Mouse (Mus musculus) cortical plate, adult 2 months (tissue): ENCODE data around the gene Aldh1a1. TPM values are rescaled to one million over a fixed set of nuclear protein-coding genes. Genes with fewer than 3 reads are reported as not detected.

Experiments
- H3K27ac ChIP-seq: fragments of 200-500 bp; 2 replicates; pipeline ENCODE4 v1.5.1; 2012; ENCODE audit warnings: low read length, control low read depth, inconsistent platforms; ENCODE audit not compliant: insufficient read depth
- H3K4me1 ChIP-seq: fragments of 200-500 bp; 2 replicates; pipeline ENCODE4 v1.6.1; 2011; ENCODE audit warnings: low read length; ENCODE audit not compliant: control insufficient read depth, insufficient read depth
- H3K4me3 ChIP-seq: fragments of 200-500 bp; 2 replicates; pipeline ENCODE4 v1.5.1; 2011; ENCODE audit warnings: mild to moderate bottlenecking, low read length, control low read depth; ENCODE audit not compliant: insufficient read depth
- CTCF ChIP-seq: fragments of 200-500 bp; IDR thresholded peaks from 2 replicates; pipeline ENCODE4 v1.5.1; 2011; ENCODE audit warnings: mild to moderate bottlenecking, control low read depth, low read length; ENCODE audit not compliant: insufficient read depth; ENCODE audit errors: extremely low read depth
- POLR2A ChIP-seq: fragments of 200-500 bp; IDR thresholded peaks from 2 replicates; pipeline ENCODE4 v1.6.1; 2011; ENCODE audit warnings: mild to moderate bottlenecking, low read length, control low read depth; ENCODE audit not compliant: insufficient read depth; ENCODE audit errors: extremely low read depth
- polyA plus RNA-seq: library from polyadenylated mRNA; depleted of rRNA; stranded (reverse); fragments of >200 nt; gene quantifications from 2 replicates; pipeline ENCODE4 v1.2.3, GENCODE M21; 2012

Aldh1a1 gene
- polyA plus RNA-seq, 1 experiment, result 78.3 TPM

DNA sequence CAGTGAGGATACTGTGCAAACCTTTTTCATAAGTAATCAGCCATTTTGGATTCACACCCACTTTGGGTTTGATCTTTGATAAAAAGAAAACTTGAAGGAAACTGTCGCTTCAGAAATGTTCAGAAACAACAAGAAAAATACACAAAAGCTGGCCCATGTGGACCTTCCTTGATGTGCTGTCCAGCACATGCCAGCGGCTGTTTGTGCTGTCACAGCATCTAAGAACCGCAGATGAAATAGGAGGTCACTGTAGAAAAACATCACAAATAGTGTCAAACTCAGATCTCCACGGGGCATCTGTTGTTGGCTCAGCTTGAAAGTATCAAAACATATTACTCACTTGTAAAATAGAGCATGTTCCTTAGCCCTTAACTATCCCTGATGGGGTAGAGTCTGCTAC is 73.8 kb downstream of the Aldh1a1 start:
- TF ChIP-seq POLR2A (no peak), CTCF (no peak)

DNA sequence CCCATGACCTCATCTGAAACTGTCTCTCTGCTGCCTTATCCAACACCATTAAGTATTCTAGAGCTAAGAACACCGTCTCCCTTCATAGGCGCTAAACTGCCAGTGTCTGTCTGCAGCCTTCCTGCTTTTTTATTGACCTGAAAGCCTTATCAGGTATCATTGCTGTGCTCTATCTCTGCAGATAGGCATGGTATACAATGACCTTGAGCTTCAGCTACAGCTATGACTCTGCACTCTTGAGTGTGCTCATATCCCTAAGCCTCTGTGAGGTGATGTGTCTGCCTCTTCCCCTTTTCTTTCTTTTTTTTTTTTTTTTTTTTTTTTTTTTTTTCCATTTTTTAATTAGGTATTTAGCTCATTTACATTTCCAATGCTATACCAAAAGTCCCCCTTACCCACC is 74.5 kb downstream of the Aldh1a1 start:
- no peak overlapping the region for H3K27ac ChIP-seq
- TF ChIP-seq CTCF, result no peak
- no peak for TF ChIP-seq POLR2A
- H3K4me1 ChIP-seq, result no peaks in the 10 kb centered on the region
- no peak overlapping the region for H3K4me3 ChIP-seq

More for the DNA sequence above, 73.8 kb downstream of the Aldh1a1 start:
- Histone ChIP-seq H3K4me3 (no peak overlapping the region), H3K27ac (no peak overlapping the region), H3K4me1 (no peaks in the 10 kb centered on the region)

DNA sequence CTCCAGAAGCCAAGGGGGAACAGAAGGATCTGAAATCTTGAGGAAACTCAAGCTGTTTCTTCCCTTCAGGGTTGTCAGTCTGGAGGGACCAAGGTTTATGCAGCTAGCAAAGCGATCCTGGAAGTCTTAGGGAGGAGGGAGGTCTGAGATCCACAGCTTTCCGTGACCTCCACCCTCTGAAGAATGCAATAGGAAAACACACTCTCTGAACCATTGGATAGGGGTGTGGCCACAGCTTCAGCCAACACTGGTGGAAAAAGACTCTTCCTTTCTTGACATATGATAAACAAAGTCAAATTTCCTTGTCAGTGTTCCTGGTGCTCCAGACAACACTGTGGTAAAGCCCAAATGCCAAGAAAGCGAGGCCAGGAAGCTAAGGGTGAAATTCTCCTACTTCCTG is 84.5 kb downstream of the Aldh1a1 start:
- no peak overlapping the region for H3K27ac ChIP-seq
- H3K4me3 ChIP-seq, result no peak overlapping the region
- TF ChIP-seq CTCF, result no peak
- TF ChIP-seq POLR2A, result no peak
- no peaks in the 10 kb centered on the region; the same call in 1 of the 2 replicates for H3K4me1 ChIP-seq

DNA sequence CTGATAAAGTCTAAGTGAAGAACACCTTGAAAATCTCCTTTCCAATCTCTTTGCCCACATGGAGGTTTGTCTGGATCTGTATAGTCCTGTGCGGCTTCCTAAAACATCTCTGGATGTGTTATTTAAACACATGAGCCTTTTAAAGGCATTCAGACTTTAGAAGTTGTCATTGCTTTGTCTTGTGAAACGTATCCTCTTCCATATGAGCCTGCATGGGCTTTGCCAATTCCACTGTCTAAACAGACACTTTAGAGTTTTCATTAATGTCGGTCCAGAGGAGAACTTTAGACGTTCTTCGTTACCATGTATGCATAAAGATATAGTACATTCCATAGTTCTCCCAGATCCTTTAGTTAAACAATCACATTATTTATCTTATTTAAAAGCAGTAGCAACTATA is 84.9 kb downstream of the Aldh1a1 start:
- TF ChIP-seq CTCF (no peak), POLR2A (no peak)
- no peak overlapping the region for H3K27ac ChIP-seq

DNA sequence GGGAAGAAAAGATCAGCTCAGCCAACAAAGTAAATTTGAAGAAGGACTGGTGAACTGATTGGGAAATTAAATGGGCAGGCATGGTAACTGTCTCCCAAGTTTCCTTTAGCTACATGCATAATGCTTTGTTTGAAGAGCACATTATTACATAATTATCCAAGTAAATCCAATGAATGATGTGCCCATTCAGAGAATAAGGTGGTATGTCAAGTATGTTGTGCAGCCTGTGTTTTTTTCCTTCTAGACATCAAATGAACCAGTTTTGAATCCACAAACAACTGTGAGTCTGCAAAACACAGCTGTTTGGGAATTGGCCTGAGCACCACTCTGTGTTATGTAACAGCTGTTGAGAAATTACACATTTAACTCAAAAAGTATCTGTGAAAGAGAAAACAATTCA is 107.4 kb downstream of the Aldh1a1 start:
- no peak overlapping the region for H3K27ac ChIP-seq
- H3K4me3 ChIP-seq, result no peak overlapping the region
- TF ChIP-seq POLR2A, result no peak
- TF ChIP-seq CTCF, result no peak
- no peaks in the 10 kb centered on the region; the same call in 1 of the 2 replicates for H3K4me1 ChIP-seq

More for the DNA sequence above, 84.9 kb downstream of the Aldh1a1 start:
- Histone ChIP-seq H3K4me3 (no peak overlapping the region), H3K4me1 (no peaks in the 10 kb centered on the region; the same call in 1 of the 2 replicates)

DNA sequence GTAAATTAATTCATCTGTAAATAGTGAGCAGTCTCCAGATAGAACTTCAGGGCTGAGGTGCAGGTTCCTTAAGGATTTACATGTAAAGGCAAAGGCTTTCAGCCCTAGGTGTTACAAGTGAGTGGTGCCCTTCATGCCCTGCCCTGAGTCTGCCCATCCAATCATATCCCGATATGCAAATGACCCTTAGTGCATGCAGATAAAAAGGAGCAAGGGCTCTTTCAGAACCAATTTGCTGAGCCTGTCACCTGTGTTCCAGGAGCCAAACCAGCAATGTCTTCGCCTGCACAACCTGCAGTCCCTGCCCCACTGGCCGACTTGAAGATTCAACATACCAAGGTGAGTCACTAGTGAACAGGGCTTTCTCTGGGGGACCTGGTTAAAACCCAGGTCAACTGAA is 109.2 kb downstream of the Aldh1a1 start:
- Histone ChIP-seq H3K27ac (no peak overlapping the region; the same call in 1 of the 2 replicates), H3K4me1 (no peaks in the 10 kb centered on the region; the same call in 1 of the 2 replicates), H3K4me3 (no peak overlapping the region)
- TF ChIP-seq POLR2A (no peak), CTCF (no peak)

DNA sequence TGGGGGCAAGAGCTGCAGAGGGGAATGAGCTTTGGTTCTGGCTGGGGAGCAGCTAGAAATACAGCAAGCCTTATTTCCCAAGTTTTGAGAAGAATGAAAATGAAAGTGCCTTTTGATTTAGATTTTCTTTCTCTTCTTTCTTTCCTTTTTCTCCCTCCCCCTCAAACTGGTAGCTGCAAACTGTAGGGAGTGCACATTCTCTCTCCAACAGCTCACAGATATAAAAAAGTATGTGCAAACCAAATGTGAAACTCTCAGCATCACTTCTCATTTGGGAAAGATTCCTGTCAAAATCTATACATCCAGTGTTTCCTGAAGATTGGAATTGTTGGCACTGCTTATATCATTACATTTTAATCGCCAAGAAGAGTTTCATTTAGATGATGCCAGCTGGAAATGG is 110.7 kb downstream of the Aldh1a1 start:
- no peak overlapping the region for H3K27ac ChIP-seq
- no peak overlapping the region for H3K4me3 ChIP-seq
- H3K4me1 ChIP-seq, result no peaks in the 10 kb centered on the region; the same call in 1 of the 2 replicates
- TF ChIP-seq CTCF (no peak), POLR2A (no peak)

DNA sequence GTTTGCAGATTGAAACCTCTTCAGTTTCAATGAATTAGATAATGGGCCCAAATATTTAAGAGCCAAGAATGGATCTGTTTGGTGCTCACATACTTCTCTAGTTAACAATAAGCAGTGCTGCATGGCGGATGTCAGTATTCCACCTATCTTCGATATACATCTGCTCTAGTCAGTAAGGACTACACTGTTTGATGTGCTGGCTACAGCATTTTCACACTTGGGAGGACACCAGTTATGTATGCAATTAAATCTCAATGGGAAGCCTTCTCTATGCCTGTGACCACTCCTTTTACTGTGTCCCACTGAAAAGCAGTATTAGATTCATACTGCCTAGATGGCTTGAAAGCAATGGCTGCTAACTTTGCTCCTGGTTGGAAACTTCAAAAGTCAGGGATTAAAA is 111.4 kb downstream of the Aldh1a1 start:
- no peak overlapping the region for H3K4me3 ChIP-seq
- no peak for TF ChIP-seq CTCF
- no peak for TF ChIP-seq POLR2A
- no peak overlapping the region for H3K27ac ChIP-seq
- no peaks in the 10 kb centered on the region; the same call in 1 of the 2 replicates for H3K4me1 ChIP-seq

DNA sequence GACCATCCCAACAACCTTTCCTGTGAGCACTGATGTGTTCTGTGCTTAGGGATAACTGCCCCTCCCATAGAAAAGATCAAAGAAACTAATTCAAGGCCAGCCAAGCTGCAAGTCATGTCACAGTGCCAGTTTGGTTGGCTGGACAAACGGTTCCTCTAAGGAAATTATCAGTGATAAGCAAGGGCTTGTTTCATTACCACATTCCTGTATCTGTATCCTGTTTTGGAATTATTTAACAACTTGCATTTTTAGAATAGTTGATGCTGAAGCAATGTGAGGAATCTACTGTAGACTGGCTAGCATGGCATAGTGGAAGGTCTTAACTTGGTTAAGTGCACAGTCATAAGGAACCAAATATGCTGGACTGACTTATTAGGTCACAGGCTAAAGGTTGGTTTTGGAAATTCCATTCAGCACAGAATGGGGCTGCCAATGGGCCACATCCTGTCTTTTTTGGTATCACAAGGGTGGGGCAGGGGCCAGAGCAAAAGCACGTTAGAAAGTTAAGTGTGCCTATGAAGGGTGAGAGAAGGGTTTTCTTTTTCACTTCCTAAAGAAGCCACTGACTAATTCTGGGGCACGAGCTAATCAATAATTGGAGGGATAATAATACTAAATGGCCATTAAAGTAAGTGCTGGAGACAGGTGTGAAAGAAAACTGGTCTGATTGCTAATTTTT is 121.9 kb downstream of the Aldh1a1 start:
- H3K4me3 ChIP-seq, result no peak overlapping the region
- TF ChIP-seq POLR2A, result no peak
- no peak for TF ChIP-seq CTCF
- no peak overlapping the region for H3K27ac ChIP-seq
- H3K4me1 ChIP-seq, result no peaks in the 10 kb centered on the region

DNA sequence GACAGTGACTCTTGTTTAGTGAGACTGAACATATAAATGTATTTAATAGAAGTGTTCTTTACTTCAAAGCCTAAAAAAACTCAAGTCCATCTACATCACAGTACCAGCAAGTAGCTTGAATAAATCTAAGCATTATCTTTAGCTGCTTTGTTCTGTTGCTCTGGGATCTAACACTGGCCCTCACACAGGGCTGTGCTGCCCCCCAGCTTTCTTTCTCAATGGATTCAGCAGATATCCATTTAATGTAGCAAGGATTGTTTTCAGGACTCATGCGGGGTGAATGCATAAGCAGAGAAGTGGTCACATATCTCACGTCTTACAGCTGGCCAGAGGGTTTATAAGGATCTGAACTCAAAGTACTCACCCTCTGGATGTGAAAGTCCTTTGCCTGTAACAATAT is 129.9 kb downstream of the Aldh1a1 start:
- Histone ChIP-seq H3K4me3 (no peak overlapping the region), H3K27ac (no peak overlapping the region), H3K4me1 (no peaks in the 10 kb centered on the region)
- TF ChIP-seq POLR2A, result no peak
- no peak for TF ChIP-seq CTCF
